Mouse (Mus musculus) layer of hippocampus, adult 18-20 months (tissue): ENCODE measurements around the gene Rac2. TPM values are rescaled to one million over a fixed set of nuclear protein-coding genes. Genes with fewer than 3 reads are reported as not detected.

Source experiments
- DNase-seq, 2 experiments: peaks; one replicate each; pipeline ENCODE4 v3.0.0; 2022; ENCODE audit warnings: low spot score in 2 of 2
- total RNA-seq, 2 experiments: library from RNA; stranded (reverse); gene quantifications; 2 replicates each; pipeline ENCODE4 v1.2.3; 2021

Rac2 gene
- total RNA-seq, 2 experiments from 2014 or later: 1.4 to 1.9 TPM

GRCm38 (mm10) chr15:78588900-78589299 lies 16.3 kb upstream of the Rac2 start:
- no peak for DNase-seq

DNA sequence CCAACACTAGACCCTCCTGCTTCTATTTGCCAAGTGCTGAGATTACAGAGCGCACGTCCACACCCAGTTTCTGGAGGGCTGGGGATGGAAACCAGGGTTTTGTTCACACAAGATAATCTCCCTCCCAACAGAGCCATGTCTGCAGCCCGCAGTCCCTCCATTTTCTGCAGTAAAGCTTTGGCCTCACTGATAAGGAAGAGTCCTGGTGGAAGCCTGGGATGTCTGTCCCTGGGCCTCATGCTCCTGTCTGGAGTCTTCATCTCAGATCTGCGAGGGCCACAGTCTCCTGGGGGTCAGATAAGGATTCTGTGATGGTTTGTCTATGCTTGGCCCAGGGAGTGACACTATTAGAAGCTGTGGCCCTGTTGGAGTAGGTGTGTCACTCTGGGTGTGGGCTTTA lies 15.5 kb upstream of the Rac2 start:
- DNase-seq: no peak

DNA sequence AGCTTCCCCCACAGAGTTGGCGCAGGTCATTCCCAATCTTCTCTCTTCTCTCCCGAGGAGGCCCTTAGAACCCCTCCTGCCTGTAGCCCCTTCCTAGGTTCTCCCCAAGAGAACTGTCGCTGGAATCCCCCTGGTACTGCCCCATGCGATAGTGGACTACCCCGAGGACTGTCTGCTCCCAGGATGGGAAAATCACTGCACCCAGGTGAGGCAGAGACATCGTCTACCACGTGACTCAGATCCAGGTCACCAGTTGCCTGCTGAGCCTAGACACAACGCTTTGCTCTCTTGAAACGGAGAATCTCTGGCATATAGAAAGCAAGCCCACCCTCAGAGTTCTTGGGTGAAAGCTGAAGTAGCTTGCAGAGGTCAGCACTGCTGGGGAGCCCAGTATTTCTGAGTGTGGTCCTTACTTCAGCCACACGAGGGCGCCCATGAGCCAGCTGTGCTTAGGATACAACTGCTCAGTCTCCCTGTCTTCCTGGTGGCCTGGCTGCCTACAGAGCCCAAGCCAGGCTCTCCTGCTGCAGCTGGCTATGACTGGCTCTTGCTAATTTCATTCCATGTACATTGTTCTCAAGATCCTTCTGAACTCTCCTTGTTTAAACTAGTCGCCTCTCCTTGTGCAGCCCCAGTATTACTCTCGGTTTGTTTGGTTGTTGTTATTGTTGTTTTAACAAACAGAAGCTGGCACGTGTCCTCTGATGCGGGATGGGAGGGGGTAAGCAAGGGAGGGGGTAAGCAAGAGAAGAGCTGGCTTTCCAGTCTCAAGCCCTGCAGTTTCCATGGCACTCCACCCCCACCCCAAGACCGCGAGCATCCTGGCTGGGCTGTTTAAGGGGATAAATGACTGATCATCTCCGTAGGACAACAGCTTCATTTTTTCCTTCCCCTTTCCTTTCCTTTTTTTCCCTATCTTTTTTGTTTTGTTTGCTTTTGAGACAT lies 14.7 kb upstream of the Rac2 start:
- DNase-seq: peak; percentile 76 to 93

GRCm38 (mm10) chr15:78585404-78585803 lies 12.8 kb upstream of the Rac2 start:
- no peak for DNase-seq

GRCm38 (mm10) chr15:78583352-78583751 lies 10.8 kb upstream of the Rac2 start:
- DNase-seq: no peak

- no peak for DNase-seq
These were observed 3.8 kb upstream of the Rac2 start for GRCm38 (mm10) chr15:78576284-78576810.

DNA sequence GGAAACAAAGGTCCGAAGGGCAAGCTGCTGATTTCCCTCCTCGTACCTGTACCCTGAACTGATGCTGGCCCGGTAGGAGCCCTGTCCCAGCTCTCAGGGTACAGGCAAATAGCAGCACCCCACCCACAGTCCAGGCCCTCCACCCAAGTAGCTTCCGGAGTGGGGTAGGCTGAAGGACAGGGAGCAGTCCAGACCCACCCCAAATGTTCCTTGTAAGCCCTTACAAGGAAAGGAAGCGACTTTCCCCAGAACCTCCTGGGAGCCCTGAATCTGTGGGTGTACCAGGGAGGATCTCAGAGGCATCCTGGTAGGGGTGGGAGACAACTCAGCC lies 348 bp downstream of the Rac2 start:
- DNase-seq: no peak

GRCm38 (mm10) chr15:78571554-78572269 lies 871 bp downstream of the Rac2 start:
- DNase-seq: no peak

DNA sequence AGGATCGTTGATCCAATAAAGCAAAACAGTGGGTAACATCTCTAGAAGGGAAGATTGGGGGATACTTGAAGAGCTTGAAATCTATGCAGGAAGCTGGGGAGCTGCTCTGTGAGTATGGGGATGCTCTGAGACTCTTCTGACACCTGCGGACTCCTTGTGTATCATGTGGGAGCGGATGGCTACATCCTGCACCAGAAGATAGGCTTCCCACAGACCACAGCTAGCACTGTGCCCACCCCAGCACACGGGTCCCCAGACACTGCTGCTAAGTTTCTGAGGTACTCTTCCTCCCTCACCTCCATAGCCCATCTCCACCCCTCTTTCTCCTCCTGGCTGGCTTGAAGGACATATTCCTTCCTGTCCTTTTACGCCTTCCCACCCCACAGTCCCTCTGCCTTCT lies 2.4 kb downstream of the Rac2 start:
- no peak for DNase-seq

DNA sequence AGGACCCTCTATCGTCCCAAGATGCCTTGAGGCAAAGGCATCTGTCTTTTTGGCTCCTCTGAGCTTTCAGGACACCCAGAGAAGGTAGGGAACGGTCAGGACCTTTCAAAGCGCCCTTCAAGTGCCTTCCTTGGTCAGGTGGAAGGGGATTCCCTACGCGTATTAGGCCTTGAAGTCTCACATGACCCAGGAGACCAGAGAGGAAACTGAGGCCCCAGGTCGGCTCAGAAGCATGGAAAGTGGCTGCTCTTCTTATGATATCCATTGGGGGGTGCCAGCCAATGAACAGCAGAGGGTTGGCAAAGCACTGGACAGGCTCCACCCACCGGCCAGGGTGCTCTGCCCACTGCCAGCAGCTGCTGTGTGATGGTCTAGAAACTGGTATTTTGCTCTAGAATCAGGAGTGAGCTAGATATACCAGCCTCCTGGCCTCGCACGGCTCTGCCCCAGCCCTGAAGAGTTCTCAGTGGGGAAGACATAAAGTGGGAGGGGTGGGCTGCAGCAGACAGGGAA lies 4.9 kb downstream of the Rac2 start:
- no peak for DNase-seq

DNA sequence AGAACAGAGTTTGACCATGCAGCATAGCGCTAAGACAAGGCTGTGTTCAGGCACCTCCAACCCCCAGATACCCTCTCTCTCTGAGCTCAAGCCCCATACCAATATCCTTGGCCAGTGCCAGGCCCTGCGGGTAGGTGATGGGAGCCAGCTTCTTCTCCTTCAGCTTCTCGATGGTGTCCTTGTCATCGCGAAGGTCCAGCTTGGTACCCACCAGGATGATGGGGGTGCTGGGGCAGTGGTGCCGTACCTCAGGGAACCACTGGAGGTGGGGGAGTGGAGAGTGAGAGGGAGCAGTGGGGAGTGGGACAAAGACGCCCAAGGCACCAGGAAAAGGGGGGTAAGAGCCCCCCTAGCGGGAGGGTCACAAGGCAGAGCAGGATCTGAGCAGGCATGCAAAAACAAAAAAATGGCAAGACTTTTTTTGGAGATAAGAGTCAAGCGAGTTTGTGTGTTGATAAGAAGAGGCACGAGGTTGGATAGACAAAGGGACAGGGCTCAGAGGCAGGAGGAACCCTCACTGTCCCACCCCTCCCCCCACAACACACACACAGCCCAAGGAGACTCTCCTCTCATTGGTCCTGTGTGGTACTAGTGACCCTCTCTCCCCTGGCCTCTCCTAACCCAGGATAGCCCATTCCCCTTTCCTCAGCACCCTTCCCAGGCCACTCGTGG lies 7.7 kb downstream of the Rac2 start:
- DNase-seq: no peak

- DNase-seq: no peak
These were observed 8.6 kb downstream of the Rac2 start for GRCm38 (mm10) chr15:78563937-78564336.

DNA sequence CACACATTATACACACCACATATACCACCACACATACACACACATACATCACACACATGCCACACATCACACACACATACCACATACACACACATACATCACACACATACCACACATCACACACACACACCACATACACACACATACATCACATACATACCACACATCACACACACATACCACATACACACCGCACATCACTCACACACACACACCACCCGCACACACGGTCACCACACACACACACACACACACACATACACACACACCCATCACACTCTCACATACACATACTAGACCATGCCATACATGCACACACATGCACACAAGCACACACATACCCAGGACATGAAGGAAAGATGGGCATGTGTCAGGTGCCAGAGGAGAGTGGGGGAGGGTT lies 9.2 kb downstream of the Rac2 start:
- DNase-seq: no peak

GRCm38 (mm10) chr15:78559141-78559979 lies 13.2 kb downstream of the Rac2 start:
- DNase-seq: no peak

DNA sequence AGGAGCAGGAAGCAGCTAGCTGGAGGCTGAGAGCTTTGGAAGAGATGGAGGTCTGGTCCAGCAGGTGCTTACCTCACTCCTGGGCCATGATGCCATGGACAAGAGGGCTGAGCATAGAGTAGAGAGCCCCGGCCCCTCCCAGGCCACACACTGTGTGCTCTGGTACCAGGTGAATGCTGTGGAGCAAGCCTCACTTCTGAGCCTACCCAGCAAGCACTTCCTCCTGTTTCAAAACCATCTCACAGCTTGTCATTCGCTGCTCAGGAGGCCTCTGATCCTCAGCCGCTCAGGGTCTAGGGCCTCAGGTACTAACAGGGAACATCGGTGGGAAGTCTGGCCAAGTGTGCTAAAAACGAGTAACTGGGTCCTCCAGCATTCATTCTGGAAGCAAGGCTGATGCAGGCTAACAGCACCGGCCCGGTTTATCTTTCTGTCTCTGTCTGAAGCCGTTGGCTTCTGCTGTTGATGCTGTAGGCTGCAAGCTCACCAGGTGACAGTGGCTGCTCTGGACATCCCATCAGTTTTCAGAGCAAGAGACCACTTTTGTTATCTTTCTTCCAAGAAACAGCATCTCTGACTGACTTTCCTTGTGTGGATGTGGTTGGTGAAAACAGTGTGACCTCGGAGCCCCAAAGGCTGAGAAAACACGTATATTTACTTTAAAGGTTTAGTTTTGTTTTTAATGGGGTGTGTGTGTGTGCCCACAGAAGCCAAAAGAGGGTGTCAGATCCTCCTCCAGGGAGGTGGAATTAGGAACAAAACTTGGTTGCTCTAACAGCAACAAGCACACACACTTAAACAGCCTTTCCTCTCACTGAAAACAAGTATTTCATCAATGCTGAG lies 14.7 kb downstream of the Rac2 start:
- no peak for DNase-seq

GRCm38 (mm10) chr15:78554545-78555313 lies 17.9 kb downstream of the Rac2 start:
- DNase-seq: peak in 1 of 2 experiments; percentile 47

- no peak for DNase-seq
These were observed 23.3 kb downstream of the Rac2 start for GRCm38 (mm10) chr15:78549189-78549734.

DNA sequence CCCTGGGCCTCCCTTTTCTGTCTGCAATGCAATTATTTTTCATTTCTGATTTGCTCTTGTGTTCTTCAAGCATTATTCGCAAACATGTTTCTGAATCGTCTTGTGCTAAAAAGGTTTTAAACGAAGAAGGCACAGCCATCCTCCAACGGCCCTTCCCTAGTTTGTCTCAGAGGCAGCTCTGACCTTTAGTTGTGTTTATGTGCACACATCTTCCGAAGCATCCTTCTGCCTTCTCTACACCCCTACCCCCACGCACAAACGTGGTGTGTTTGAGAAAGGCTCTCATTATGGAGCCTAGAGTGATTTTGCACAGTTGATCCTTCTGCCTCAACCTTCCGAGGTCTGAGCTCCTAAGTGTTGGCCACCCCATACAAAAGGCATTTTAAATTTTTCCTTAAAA lies 23.9 kb downstream of the Rac2 start:
- no peak for DNase-seq

DNA sequence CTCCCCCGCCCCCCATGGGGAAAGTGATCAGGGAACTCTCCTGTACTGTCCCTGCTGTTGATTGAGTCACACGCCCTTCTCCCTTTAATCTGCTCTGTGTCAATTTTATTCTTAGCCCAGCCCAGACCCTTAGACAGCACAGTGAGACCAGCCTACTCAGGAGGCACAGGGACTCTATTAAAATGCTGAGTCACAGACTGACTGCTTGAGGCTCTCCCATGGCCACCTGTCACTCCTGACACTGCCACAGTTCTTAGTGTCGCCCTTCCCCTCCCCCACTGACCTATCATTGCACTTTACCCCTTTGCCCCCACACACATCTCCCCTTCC lies 24.3 kb downstream of the Rac2 start:
- no peak for DNase-seq
